Mouse (Mus musculus) heart, postnatal 25 days (tissue): ENCODE measurements around the gene Lrp1. TPM values are rescaled to one million over a fixed set of nuclear protein-coding genes. Genes with fewer than 3 reads are reported as not detected.
A peak's percentile ranks its signal among the peaks of the same experiment; 100 is the strongest.
"Not testable (repeated sequence)": the region's sequence is repeated elsewhere in the genome, so short reads cannot be mapped to it uniquely, and the experiment has no call there.

ENCODE experiments used
- DNase-seq: peaks from one replicate; pipeline ENCODE4 v3.0.0; 2022; ENCODE audit warnings: low spot score
- intact Hi-C: fragments of 180-260 bp; cut with DNase I; formaldehyde crosslinking; loops from one replicate; pipeline ENCODE4 v1.15.1; 2025
- total RNA-seq, 2 experiments: library from RNA; stranded (reverse); gene quantifications; 2 replicates each; pipeline ENCODE4 v1.2.3; 2021

Lrp1 gene
- total RNA-seq = 10 to 100 TPM; 70.7 to 90.2 TPM

GRCm38 (mm10) chr10:127620406-127621190, at the start of gene Lrp1:
Gene Lrp1, minus strand, starts transcription at chr10:127621148.
- intact Hi-C loops = no loop called here

GRCm38 (mm10) chr10:127670185-127670584, 49.2 kb upstream of the Lrp1 start:
- intact Hi-C loops = no loop called here

More at GRCm38 (mm10) chr10:127620406-127621190, at the start of gene Lrp1:
- no peak for DNase-seq

GRCm38 (mm10) chr10:127669170-127669569, 48.2 kb upstream of the Lrp1 start:
- intact Hi-C loops = no loop called here
- DNase-seq = no peak

More at GRCm38 (mm10) chr10:127670185-127670584, 49.2 kb upstream of the Lrp1 start:
- DNase-seq = no peak

GRCm38 (mm10) chr10:127668093-127669050, 47.4 kb upstream of the Lrp1 start, which contains the start of gene Nab2:
Gene Nab2, minus strand, starts transcription at chr10:127668568.
- intact Hi-C loops = no loop called here

DNA sequence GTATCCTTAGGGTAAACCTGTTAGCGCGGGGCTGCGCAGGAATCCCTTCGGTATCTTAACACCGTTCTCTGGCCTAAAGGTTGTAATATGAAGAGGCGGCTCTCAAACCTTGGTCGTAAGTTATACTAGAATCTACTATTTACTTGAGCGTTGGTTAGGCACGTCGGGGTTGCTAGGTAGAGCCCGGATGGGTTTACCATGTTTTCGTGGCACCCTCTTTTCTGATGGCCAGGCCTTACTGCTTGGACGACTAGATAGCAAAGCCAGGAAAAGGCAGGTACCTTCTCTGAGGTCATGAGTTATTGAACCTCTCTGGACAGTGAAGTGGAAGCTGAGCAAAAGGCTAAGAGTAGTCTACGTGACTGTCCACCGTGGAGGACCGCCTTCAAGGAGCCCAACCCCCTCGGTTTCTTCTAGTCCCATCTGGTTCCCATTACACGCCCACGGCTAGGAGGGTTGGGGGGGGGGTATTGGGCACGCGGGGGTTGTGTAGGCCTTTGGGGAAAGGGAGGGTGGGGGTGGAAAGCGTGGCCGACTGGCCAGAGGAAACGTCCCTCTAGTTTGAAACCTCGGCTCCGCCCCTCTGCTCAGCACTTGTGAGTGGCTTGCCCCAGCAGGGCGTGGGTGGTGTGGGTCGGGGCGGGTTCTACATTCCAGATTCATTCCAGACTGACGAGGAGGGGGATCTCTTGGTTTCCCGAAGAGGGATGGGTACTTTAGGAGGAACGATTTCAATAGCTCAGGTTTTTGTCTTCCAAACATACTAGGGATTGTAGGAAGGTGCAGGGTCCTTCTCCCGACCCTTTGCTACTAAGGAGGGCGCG, 46.5 kb upstream of the Lrp1 start:
- intact Hi-C loops = no loop called here

More at GRCm38 (mm10) chr10:127668093-127669050, 47.4 kb upstream of the Lrp1 start, which contains the start of gene Nab2:
- peak; percentile 81 for DNase-seq

GRCm38 (mm10) chr10:127666501-127667268, 45.7 kb upstream of the Lrp1 start, which contains the start of gene Nemp1:
Gene Nemp1, plus strand, starts transcription at chr10:127666901.
- intact Hi-C loops = no loop called here
- DNase-seq = peak; percentile 89

More for the DNA sequence above, 46.5 kb upstream of the Lrp1 start:
- DNase-seq = peak; percentile 90

- intact Hi-C loops = no loop called here
- no peak for DNase-seq
These were observed 44.6 kb upstream of the Lrp1 start for GRCm38 (mm10) chr10:127665366-127666181.

DNA sequence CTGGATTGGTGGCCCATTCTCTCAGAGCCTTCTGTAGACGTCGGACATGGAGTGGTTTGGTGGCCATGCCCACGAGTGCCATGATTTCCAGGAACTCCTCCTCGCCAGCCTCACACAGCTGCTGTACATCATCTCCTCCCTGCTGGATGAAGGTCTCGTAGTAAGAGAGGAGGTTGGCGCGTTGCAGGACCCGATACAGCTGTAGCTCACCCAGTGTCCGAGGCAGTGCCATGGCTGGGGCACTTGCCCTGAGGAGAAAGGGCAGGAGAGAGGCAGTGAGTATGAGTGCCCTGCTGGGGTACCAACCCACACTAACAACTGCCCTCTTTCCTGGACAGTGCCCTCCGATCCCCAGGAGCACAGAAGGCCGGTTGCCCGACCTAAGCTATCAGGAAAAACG, 43.9 kb upstream of the Lrp1 start:
- DNase-seq = no peak
- intact Hi-C loops = no loop called here

GRCm38 (mm10) chr10:127664166-127664565, 43.2 kb upstream of the Lrp1 start:
- intact Hi-C loops = no loop called here
- DNase-seq = no peak

DNA sequence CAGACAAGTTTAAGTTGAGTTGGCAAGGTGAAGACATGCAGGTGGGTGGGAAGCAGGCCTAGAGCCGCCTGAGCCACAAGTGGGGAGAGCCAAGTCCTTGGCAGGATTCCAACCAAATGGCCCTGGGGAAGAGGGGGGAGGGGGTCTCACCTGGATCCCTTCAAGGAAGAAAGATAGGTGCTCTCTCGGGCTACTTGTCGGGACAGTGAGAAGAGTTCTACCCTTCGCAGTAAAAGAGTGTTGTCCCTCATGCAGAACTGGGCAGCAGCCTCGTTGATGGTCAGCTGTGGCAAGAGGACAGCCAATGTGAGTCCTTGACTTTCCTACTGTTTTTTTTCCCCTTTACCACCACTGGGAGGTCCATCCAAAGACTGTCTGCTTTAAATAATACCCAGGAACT, 42.6 kb upstream of the Lrp1 start:
- DNase-seq = no peak
- intact Hi-C loops = no loop called here

- no peak for DNase-seq
These were observed 41.8 kb upstream of the Lrp1 start for GRCm38 (mm10) chr10:127662666-127663253.

DNA sequence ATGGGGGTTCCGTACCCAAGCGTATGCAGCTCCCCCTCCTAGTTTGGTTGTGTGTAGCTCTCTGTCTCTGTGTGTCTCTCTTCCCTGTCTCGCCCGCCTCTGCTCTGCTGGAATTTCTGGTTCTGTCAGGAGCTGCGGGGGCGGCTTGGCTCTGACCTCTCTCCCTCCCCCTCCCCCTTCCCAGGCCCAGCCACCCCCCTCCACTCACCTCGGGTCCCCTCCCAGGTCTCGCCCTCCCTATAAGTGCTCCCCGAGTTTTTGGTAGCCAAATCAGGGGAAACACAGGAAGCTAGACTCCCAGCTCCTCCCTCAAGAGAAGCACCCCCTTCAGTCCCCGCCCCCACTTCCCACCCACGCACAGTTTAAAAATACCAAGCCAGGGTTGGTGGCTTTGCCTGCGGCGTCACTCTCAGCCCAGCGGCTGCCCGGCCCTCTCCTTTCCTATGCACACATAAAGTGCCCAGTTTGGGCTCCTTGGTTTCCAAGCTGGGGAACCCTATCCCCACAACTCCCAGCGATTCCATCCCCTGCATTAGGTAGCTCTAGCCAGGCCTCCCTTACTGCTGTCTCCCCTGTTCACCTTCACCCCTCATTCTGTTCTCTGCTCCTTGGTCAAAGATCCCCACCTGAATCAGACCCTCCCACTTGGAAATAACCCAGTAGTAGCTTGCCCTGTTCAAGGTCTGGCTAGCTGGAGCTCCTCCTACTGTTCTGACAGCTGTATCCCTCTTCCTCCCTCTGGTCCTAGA, 41.1 kb upstream of the Lrp1 start:
- peak; percentile 51 for DNase-seq
- intact Hi-C loops = loop anchor here (2.0 kb wide), 1 partner anchor 17 kb away; no protein-coding TSS in a partner anchor

More at GRCm38 (mm10) chr10:127662666-127663253, 41.8 kb upstream of the Lrp1 start:
- intact Hi-C loops = no loop called here

GRCm38 (mm10) chr10:127661291-127661914, 40.5 kb upstream of the Lrp1 start:
- DNase-seq = no peak
- intact Hi-C loops = loop anchor here (2.0 kb wide), 1 partner anchor 17 kb away; no protein-coding TSS in a partner anchor

- intact Hi-C loops = no loop called here
- no peak for DNase-seq
These were observed 38.6 kb upstream of the Lrp1 start for GRCm38 (mm10) chr10:127659551-127659950.

DNA sequence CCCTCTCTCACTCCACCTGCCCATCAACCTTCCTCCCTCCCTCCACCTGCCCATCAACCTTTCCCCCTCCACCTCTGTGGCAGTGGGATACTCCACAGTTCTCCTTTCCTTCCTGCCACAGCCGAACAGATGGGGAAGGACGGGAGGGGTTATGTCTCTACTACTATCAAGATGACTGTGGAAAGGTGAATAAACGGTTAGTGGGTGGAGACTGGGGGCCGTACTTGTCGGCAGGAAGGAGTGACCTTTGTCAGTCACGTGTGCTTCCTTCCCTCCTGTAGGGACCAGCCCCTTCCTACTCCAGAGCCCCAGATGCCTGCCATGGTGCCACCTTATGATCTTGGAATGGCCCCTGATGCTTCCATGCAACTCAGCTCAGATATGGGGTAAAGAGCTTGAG, 37.1 kb upstream of the Lrp1 start:
- intact Hi-C loops = no loop called here

GRCm38 (mm10) chr10:127657617-127658016, 36.7 kb upstream of the Lrp1 start:
- intact Hi-C loops, DNase-seq: not testable (repeated sequence)

More for the DNA sequence above, 37.1 kb upstream of the Lrp1 start:
- DNase-seq = no peak
